Mouse (Mus musculus) liver, embryonic 12.5 days (tissue): ENCODE measurements around the gene Ccdc169. TPM values are rescaled to one million over a fixed set of nuclear protein-coding genes. Genes with fewer than 3 reads are reported as not detected.

Source experiments
- ATAC-seq: fragments of 200-750 bp; cut with Nextera tagmentation; 2 replicates; pipeline ENCODE4 v1.8.0; 2017; ENCODE audit warnings: moderate number of reproducible peaks, mild to moderate bottlenecking, moderate library complexity
- H3K27ac ChIP-seq: fragments of 300-500 bp; sonication (generic); 2 replicates; pipeline ENCODE4 v1.5.1; 2016; ENCODE audit warnings: mild to moderate bottlenecking
- H3K27me3 ChIP-seq: fragments of 300-500 bp; sonication (generic); replicated peaks from 2 replicates; pipeline ENCODE4 v1.6.1; 2016; ENCODE audit warnings: mild to moderate bottlenecking, moderate library complexity
- H3K36me3 ChIP-seq: fragments of 300-500 bp; sonication (generic); 2 replicates; pipeline ENCODE4 v1.6.1; 2016; ENCODE audit warnings: mild to moderate bottlenecking, moderate library complexity
- H3K4me1 ChIP-seq: fragments of 300-500 bp; sonication (generic); 2 replicates; pipeline ENCODE4 v1.6.1; 2016
- H3K4me2 ChIP-seq: fragments of 300-500 bp; sonication (generic); 2 replicates; pipeline ENCODE4 v1.6.1; 2016; ENCODE audit warnings: mild to moderate bottlenecking, moderate library complexity
- H3K4me3 ChIP-seq: fragments of 300-500 bp; sonication (generic); 2 replicates; pipeline ENCODE4 v1.5.1; 2016; ENCODE audit warnings: mild to moderate bottlenecking, moderate library complexity
- H3K9ac ChIP-seq: fragments of 300-500 bp; sonication (generic); 2 replicates; pipeline ENCODE4 v1.6.1; 2016; ENCODE audit warnings: mild to moderate bottlenecking, moderate library complexity
- H3K9me3 ChIP-seq: fragments of 300-500 bp; sonication (generic); replicated peaks from 2 replicates; pipeline ENCODE4 v1.6.1; 2016; ENCODE audit warnings: mild to moderate bottlenecking, moderate library complexity
- WGBS: fragments of 180-500 bp; shearing (Covaris S2); methylation state at CpG from one replicate; pipeline ENCODE4 v1.1.7; 2016; ENCODE audit not compliant: insufficient replicate concordance; 5-methylcytosine and 5-hydroxymethylcytosine counted together
- polyA plus RNA-seq: library from polyadenylated mRNA; unstranded; fragments of >200 nt; fragmentation: Nextera tagmentation; extraction: Ambion mirVana; gene quantifications from 2 replicates; pipeline ENCODE4 v1.2.1, GENCODE M21; 2016

Ccdc169 gene
- polyA plus RNA-seq, 1 experiment from 2014 or later: not detected

DNA sequence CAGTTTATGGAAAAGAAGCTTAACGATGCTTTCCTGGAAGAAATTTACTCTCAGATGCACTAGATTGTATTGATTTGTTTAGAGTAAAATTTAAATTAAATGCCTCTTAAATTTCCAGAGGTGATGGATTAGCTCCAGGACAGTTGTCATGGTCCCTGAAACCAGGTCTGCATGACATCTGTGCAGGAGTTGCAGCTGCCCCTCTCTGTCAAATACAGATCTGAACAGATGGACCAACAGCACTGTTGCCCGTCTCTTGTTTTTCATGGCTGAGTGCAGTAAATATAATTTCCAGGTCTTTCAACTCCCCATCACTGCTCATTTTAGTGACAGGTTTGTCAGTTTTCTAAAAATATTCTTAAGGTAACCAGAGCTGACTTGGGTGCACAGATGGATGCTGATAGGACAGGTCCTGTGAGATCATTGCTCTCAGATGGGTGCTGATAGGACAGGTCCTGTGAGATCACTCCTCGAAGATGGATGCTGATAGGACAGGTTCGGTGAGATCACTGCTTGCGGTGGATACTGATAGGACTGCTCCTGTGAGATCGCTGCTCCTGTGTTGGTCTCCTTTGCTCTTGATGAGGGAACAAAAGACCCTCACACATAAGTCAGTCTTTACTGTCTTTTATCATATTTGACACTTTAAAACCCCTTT is 5.4 kb upstream of the Ccdc169 start:
- Histone ChIP-seq H3K9me3 (no peaks in the 10 kb centered on the region), H3K36me3 (peaks cover 77% of the 10 kb centered on the region), H3K9ac (no peak overlapping the region), H3K27me3 (no peaks in the 10 kb centered on the region), H3K4me1 (no peaks in the 10 kb centered on the region), H3K4me2 (no peak overlapping the region), H3K4me3 (no peak overlapping the region), H3K27ac (no peak overlapping the region)
- ATAC-seq: no peak
- WGBS: 80% methylated on average over 6 of the region's 6 CpGs

DNA sequence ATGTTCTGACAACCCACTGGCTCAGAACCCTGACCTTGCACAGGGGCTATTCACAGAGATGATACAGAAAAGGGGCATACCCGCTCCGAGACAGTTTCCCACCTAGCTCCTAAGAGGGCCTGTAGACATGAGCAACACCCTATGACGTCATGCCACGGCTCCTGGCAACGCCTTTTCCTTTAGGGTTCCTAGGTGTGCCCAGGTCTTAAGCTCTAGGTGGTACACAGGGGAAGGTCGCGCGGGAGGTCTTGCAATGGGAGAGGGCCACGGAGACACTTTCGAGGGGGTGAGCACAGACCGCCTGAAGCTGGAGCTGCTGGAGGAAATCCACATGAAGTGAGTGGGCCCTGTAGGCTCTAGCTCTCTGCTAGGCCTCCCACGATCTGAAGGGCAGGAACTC is 2.7 kb downstream of the Ccdc169 start:
- no peak overlapping the region for H3K4me3 ChIP-seq
- H3K4me2 ChIP-seq: no peak overlapping the region
- no peak overlapping the region for H3K9ac ChIP-seq
- no peaks in the 10 kb centered on the region for H3K4me1 ChIP-seq
- H3K27ac ChIP-seq: no peak overlapping the region
- H3K9me3 ChIP-seq: no peaks in the 10 kb centered on the region
- ATAC-seq: no peak
- 84% methylated on average over 12 of the region's 12 CpGs for WGBS
- H3K36me3 ChIP-seq: peaks cover 16% of the 10 kb centered on the region
- no peaks in the 10 kb centered on the region for H3K27me3 ChIP-seq

GRCm38 (mm10) chr3:55141401-55141800 is 4.3 kb downstream of the Ccdc169 start:
- no peak for ATAC-seq
- H3K4me3 ChIP-seq: no peak overlapping the region
- peaks cover 2% of the 10 kb centered on the region for H3K36me3 ChIP-seq
- H3K9ac ChIP-seq: no peak overlapping the region
- 66% methylated on average over 2 of the region's 2 CpGs for WGBS
- H3K27me3 ChIP-seq: no peaks in the 10 kb centered on the region
- H3K9me3 ChIP-seq: no peaks in the 10 kb centered on the region
- no peaks in the 10 kb centered on the region for H3K4me1 ChIP-seq
- no peak overlapping the region for H3K27ac ChIP-seq
- no peak overlapping the region for H3K4me2 ChIP-seq

GRCm38 (mm10) chr3:55144916-55145315 is 7.8 kb downstream of the Ccdc169 start:
- Histone ChIP-seq H3K9ac (no peak overlapping the region), H3K27me3 (no peaks in the 10 kb centered on the region), H3K4me1 (no peaks in the 10 kb centered on the region), H3K4me2 (no peak overlapping the region), H3K9me3 (no peaks in the 10 kb centered on the region), H3K4me3 (no peak overlapping the region), H3K27ac (no peak overlapping the region), H3K36me3 (no peaks in the 10 kb centered on the region)
- no peak for ATAC-seq
- WGBS: 77% methylated on average over 4 of the region's 4 CpGs

DNA sequence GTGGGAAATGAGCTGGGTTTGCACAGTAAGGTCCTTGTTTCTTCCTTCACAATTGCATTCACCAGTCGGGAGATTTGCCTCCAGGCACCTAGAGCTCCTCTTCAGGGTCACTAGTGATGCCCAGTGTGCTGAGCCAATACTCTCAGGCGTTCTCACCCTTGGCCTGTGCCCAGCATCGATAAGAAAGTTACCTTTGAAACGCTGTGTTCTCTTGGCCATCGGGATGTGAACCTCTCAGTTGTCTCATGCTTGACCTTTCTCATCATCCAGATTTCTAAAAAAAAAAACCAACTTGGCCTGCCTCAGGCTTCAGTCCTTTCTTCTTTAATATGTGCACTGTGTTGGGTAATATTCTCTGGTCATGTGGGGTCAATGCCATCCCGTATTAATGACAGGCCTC is 9.3 kb downstream of the Ccdc169 start:
- no peaks in the 10 kb centered on the region for H3K9me3 ChIP-seq
- no peak overlapping the region for H3K9ac ChIP-seq
- no peak overlapping the region for H3K4me2 ChIP-seq
- H3K27me3 ChIP-seq: no peaks in the 10 kb centered on the region
- H3K4me3 ChIP-seq: no peak overlapping the region
- H3K27ac ChIP-seq: no peak overlapping the region
- no peak for ATAC-seq
- no peaks in the 10 kb centered on the region for H3K36me3 ChIP-seq
- H3K4me1 ChIP-seq: no peaks in the 10 kb centered on the region
- WGBS: 68% methylated on average over 6 of the region's 6 CpGs

- no peak for ATAC-seq
- Histone ChIP-seq H3K9ac (no peak overlapping the region), H3K27ac (no peak overlapping the region), H3K4me2 (no peak overlapping the region), H3K4me3 (no peak overlapping the region), H3K4me1 (no peaks in the 10 kb centered on the region), H3K36me3 (no peaks in the 10 kb centered on the region), H3K27me3 (no peaks in the 10 kb centered on the region), H3K9me3 (no peaks in the 10 kb centered on the region)
- WGBS: 66% methylated on average over 2 of the region's 2 CpGs
Observed at GRCm38 (mm10) chr3:55147156-55147555, 10.0 kb downstream of the Ccdc169 start.

GRCm38 (mm10) chr3:55148091-55148490 is 11.0 kb downstream of the Ccdc169 start:
- Histone ChIP-seq H3K27ac (no peak overlapping the region), H3K9me3 (no peaks in the 10 kb centered on the region), H3K4me3 (no peak overlapping the region), H3K27me3 (no peaks in the 10 kb centered on the region), H3K4me2 (no peak overlapping the region), H3K36me3 (no peaks in the 10 kb centered on the region), H3K4me1 (no peaks in the 10 kb centered on the region), H3K9ac (no peak overlapping the region)
- no peak for ATAC-seq
- 56% methylated on average over 3 of the region's 3 CpGs for WGBS

DNA sequence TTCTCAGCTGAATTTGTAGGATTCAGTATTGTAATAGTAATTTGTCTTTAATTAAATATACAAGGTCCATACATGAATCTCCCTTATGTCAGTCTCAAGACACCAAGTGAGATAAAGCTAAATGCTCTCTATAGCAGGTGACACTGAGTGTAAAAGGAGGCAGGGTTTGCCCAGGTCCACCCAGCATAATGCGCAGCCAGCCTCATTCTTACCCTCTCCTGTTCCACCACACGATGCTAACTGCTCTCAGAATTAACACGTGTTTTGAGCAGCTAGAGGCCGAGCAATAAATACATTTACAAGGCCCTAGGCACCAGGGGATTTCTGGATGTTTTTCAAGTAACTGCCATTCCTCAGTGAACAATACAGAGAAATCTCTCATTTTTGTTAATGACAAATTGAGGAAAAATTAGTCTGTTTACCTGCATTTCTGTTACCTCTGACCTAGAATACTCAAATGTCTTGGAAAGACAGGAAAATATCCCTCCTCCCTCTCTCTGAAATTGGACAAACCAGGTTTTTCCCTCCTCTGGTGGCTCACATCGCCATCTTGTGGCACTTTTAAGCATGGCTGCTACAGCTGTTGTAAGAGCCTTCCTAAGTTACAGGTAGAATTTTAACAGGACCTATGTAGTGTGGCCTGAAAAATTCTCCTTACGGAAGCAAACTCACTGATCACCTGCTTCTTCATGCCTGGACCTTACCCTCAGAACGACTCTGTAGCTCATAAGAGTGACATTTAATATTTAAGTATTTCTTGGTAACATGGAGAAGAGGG is 14.7 kb downstream of the Ccdc169 start:
- no peak for ATAC-seq
- Histone ChIP-seq H3K4me1 (no peaks in the 10 kb centered on the region), H3K4me3 (no peak overlapping the region), H3K36me3 (no peaks in the 10 kb centered on the region), H3K9ac (no peak overlapping the region), H3K4me2 (no peak overlapping the region), H3K27me3 (no peaks in the 10 kb centered on the region), H3K27ac (no peak overlapping the region), H3K9me3 (no peaks in the 10 kb centered on the region)
- 35% methylated on average over 7 of the region's 7 CpGs for WGBS

DNA sequence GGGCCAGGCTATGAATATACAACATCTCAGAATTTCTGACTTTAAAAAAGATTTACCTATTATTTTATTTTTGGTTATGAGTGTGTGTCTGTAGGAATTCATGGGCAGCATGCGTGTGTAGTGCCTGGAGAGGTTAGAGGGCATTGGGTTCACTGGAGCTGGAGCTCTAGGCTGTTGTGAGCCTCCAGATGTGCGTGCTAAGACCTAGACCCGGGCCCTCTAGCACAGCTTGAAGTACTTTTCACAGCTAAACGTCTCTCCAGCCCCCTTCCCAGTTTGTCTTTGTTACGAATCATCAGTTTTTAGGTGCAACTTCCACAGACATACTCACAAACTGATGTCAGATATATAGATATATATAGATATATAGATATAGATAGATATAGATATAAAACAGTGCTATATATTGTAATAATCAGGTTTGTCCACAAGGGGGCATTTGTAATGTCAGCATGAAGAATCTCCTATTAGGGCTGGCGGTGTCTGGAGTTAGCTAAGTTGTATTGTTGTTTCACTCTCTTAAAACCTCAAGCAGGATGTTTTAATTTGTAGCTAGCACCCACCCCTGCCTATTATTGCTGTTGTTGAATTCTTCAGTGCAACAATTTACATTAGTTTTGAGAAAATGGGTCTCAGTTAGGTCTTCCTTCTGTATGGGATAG is 15.7 kb downstream of the Ccdc169 start:
- Histone ChIP-seq H3K27me3 (no peaks in the 10 kb centered on the region), H3K9me3 (no peaks in the 10 kb centered on the region), H3K4me2 (no peak overlapping the region), H3K4me3 (no peak overlapping the region), H3K4me1 (no peaks in the 10 kb centered on the region), H3K36me3 (no peaks in the 10 kb centered on the region), H3K27ac (no peak overlapping the region), H3K9ac (no peak overlapping the region)
- 53% methylated on average over 6 of the region's 6 CpGs for WGBS
- ATAC-seq: no peak

DNA sequence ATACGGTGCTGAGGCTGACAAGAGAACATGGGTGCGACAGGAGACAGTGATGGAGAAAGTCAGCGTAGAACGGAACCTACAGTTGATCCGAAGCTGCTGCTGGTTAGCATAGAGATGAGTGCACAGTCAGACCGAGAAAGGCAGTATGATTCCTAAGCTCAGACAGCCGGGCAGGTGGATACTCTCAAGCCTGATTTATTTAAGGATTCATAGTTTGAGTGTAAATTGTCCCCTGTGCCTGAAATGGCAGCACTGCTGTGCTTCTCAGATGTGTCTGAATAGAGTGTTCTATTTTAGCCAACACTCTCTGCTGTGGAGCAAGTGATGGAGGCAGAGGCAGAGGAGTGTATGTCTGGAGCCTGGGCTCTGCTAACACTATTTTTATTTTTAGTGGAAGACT is 17.0 kb downstream of the Ccdc169 start:
- H3K4me3 ChIP-seq: no peak overlapping the region
- ATAC-seq: no peak
- H3K4me2 ChIP-seq: no peak overlapping the region
- no peaks in the 10 kb centered on the region for H3K4me1 ChIP-seq
- WGBS: 67% methylated on average over 7 of the region's 7 CpGs
- no peak overlapping the region for H3K27ac ChIP-seq
- no peaks in the 10 kb centered on the region for H3K9me3 ChIP-seq
- no peak overlapping the region for H3K9ac ChIP-seq
- no peaks in the 10 kb centered on the region for H3K27me3 ChIP-seq
- H3K36me3 ChIP-seq: no peaks in the 10 kb centered on the region

- no peak overlapping the region for H3K9ac ChIP-seq
- H3K27me3 ChIP-seq: no peaks in the 10 kb centered on the region
- no peak for ATAC-seq
- no peak overlapping the region for H3K4me2 ChIP-seq
- no peak overlapping the region for H3K4me3 ChIP-seq
- no peaks in the 10 kb centered on the region for H3K4me1 ChIP-seq
- H3K27ac ChIP-seq: no peak overlapping the region
- H3K36me3 ChIP-seq: no peaks in the 10 kb centered on the region
- H3K9me3 ChIP-seq: no peaks in the 10 kb centered on the region
- 46% methylated on average over 5 of the region's 5 CpGs for WGBS
Observed at GRCm38 (mm10) chr3:55157413-55157812, 20.3 kb downstream of the Ccdc169 start.

DNA sequence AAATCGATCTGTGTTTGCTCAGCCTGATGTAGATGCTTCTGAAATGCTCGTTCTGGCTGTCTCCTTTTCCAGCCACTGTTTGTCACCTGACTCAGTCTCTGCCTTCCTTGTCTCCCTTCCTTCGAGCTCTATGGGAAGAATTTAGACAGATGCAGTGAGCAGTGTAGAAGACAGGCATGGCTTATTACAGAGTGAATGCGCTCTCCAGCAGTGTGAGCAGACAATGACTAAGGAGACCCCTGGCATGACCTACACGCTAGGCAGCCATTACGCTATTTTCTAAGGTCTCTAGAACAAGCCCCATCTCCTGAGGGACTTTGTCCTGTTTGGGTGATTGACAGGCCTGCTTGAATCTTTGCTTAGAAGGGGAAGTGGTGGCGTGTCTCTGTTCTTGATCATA is 24.0 kb downstream of the Ccdc169 start:
- Histone ChIP-seq H3K9ac (no peak overlapping the region), H3K36me3 (no peaks in the 10 kb centered on the region), H3K4me3 (no peak overlapping the region), H3K4me1 (no peaks in the 10 kb centered on the region), H3K27ac (no peak overlapping the region), H3K27me3 (no peaks in the 10 kb centered on the region), H3K4me2 (no peak overlapping the region), H3K9me3 (no peaks in the 10 kb centered on the region)
- ATAC-seq: no peak
- WGBS: 55% methylated on average over 7 of the region's 7 CpGs
